Mouse (Mus musculus): ENCODE data around the gene Arid1b.

Arid1b gene

DNA sequence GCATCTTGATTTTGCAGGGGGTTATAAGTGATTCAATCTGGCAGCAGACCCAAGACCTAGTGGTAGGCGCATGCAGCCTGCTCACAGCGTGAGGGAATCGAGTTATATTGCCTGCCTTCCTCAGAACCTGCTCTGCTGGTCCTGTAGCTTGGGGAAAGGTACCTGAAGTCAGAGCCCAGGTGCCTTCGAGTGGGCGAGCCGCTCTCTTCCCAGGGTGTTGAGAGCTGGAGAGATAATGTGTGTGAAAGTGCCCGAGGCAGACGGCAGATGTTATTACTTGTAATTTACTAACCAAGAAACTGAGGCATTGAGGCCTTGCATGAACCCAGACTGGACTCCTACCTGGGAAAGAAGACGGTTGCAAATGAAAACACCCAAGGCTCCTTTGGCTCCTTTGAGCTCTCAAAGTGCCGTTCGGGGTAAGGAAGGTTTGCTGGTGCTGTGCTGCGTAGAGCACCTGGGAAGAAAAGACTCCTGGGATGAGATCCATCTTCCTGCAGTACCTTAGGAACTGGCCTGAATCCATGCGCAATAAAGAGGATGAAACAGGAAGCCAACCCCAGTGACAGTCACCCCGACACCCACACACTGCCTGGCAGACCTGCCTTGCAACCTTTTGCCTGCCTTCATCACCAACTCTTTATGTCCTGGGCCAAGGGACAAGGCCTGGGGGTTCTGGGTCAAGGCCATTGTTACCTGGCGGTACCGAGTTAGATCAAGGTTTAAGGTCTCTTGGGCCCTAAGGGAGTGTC is 401.5 kb downstream of the Arid1b start:
- no peak for DNase-seq (ENCODE audit: low spot score)

DNA sequence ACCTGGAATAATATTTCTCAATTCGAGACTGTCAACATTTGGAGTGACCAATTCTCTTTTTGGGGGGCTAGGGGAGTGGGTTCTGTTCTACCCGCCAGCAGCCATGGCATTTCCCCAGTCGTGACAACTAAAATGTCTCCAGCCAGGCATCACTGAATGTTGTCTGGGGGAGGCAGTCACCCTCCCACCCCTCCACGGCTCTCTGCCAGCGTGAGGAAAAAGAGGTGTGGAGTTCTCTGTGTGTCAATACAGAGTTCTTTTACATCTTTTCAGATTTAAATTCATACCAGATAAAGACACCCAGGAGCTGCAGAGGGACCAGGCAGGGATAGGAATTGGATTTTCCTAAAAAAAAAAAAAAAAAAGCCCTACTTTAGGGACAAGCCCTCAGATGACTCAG is 402.1 kb downstream of the Arid1b start:
- DNase-seq (ENCODE audit: low spot score) = no peak

All from ovary, postnatal 36 days (tissue).